Mouse (Mus musculus): Measurements from ENCODE around the gene Plin2. TPM values are rescaled to one million over a fixed set of nuclear protein-coding genes. Genes with fewer than 3 reads are reported as not detected.

Plin2 gene
- polyA plus RNA-seq (2011; ENCODE audit: insufficient read depth, insufficient read length, low replicate concordance, missing spikeins) = 28.8 and 49.0 TPM in 2 replicates

GRCm38 (mm10) chr4:86669780-86670201, at the start of gene Plin2:
Gene Plin2, minus strand, starts transcription at chr4:86670060.
- peak; percentile 73 for TF ChIP-seq POLR2A (IDR thresholded peaks at IDR 0.05; ENCODE audit: borderline replicate concordance, control insufficient read depth, low read depth, low read length)
- no peak for TF ChIP-seq CTCF (IDR thresholded peaks at IDR 0.05; ENCODE audit: control insufficient read depth, insufficient read depth, low read length)
- Histone ChIP-seq H3K4me1 (ENCODE audit: control insufficient read depth, insufficient read depth, low read length) (peaks cover 7% of the 10 kb centered on the region), H3K27ac (ENCODE audit: control insufficient read depth, insufficient read depth, low read depth, low read length, poor library complexity) (peak within 1 kb of the TSS; percentile 85), H3K4me3 (replicated peaks; ENCODE audit: control insufficient read depth, low read depth, low read length) (peak within 1 kb of the TSS; percentile 91)
- WGBS = under 1% methylated on average over 18 of the region's 18 CpGs

- no peak overlapping the region for H3K4me3 ChIP-seq (replicated peaks; ENCODE audit: control insufficient read depth, low read depth, low read length)
- H3K4me1 ChIP-seq (ENCODE audit: control insufficient read depth, insufficient read depth, low read length) = no peaks in the 10 kb centered on the region
- WGBS = 53% methylated on average over 4 of the region's 4 CpGs
- H3K27ac ChIP-seq (ENCODE audit: control insufficient read depth, insufficient read depth, low read depth, low read length, poor library complexity) = no peak overlapping the region
- TF ChIP-seq CTCF (IDR thresholded peaks at IDR 0.05; ENCODE audit: control insufficient read depth, insufficient read depth, low read length) (no peak), POLR2A (IDR thresholded peaks at IDR 0.05; ENCODE audit: borderline replicate concordance, control insufficient read depth, low read depth, low read length) (no peak)
Observed at GRCm38 (mm10) chr4:86718878-86719577, 49.2 kb upstream of the Plin2 start.

- WGBS = 62% methylated on average over 1 of the region's 1 CpGs
- TF ChIP-seq CTCF (IDR thresholded peaks at IDR 0.05; ENCODE audit: control insufficient read depth, insufficient read depth, low read length) (no peak), POLR2A (IDR thresholded peaks at IDR 0.05; ENCODE audit: borderline replicate concordance, control insufficient read depth, low read depth, low read length) (no peak)
- no peaks in the 10 kb centered on the region for H3K4me1 ChIP-seq (ENCODE audit: control insufficient read depth, insufficient read depth, low read length)
- no peak overlapping the region for H3K27ac ChIP-seq (ENCODE audit: control insufficient read depth, insufficient read depth, low read depth, low read length, poor library complexity)
- H3K4me3 ChIP-seq (replicated peaks; ENCODE audit: control insufficient read depth, low read depth, low read length) = no peak overlapping the region
Observed at GRCm38 (mm10) chr4:86717176-86717575, 47.3 kb upstream of the Plin2 start.

GRCm38 (mm10) chr4:86715341-86715740, 45.5 kb upstream of the Plin2 start:
- no peak for TF ChIP-seq POLR2A (IDR thresholded peaks at IDR 0.05; ENCODE audit: borderline replicate concordance, control insufficient read depth, low read depth, low read length)
- no peak for TF ChIP-seq CTCF (IDR thresholded peaks at IDR 0.05; ENCODE audit: control insufficient read depth, insufficient read depth, low read length)
- H3K27ac ChIP-seq (ENCODE audit: control insufficient read depth, insufficient read depth, low read depth, low read length, poor library complexity) = no peak overlapping the region
- no peak overlapping the region for H3K4me3 ChIP-seq (replicated peaks; ENCODE audit: control insufficient read depth, low read depth, low read length)
- no peaks in the 10 kb centered on the region for H3K4me1 ChIP-seq (ENCODE audit: control insufficient read depth, insufficient read depth, low read length)
- 79% methylated on average over 1 of the region's 1 CpGs for WGBS

GRCm38 (mm10) chr4:86713518-86713917, 43.7 kb upstream of the Plin2 start:
- no peak overlapping the region for H3K27ac ChIP-seq (ENCODE audit: control insufficient read depth, insufficient read depth, low read depth, low read length, poor library complexity)
- TF ChIP-seq POLR2A (IDR thresholded peaks at IDR 0.05; ENCODE audit: borderline replicate concordance, control insufficient read depth, low read depth, low read length) (no peak), CTCF (IDR thresholded peaks at IDR 0.05; ENCODE audit: control insufficient read depth, insufficient read depth, low read length) (no peak)
- no peaks in the 10 kb centered on the region; the same call in 1 of the 2 replicates for H3K4me1 ChIP-seq (ENCODE audit: control insufficient read depth, insufficient read depth, low read length)
- 77% methylated on average over 2 of the region's 2 CpGs for WGBS
- no peak overlapping the region for H3K4me3 ChIP-seq (replicated peaks; ENCODE audit: control insufficient read depth, low read depth, low read length)

GRCm38 (mm10) chr4:86712751-86713195, 42.9 kb upstream of the Plin2 start:
- Histone ChIP-seq H3K4me1 (ENCODE audit: control insufficient read depth, insufficient read depth, low read length) (no peaks in the 10 kb centered on the region; the same call in 1 of the 2 replicates), H3K27ac (ENCODE audit: control insufficient read depth, insufficient read depth, low read depth, low read length, poor library complexity) (no peak overlapping the region), H3K4me3 (replicated peaks; ENCODE audit: control insufficient read depth, low read depth, low read length) (no peak overlapping the region)
- 48% methylated on average over 12 of the region's 12 CpGs for WGBS
- no peak for TF ChIP-seq CTCF (IDR thresholded peaks at IDR 0.05; ENCODE audit: control insufficient read depth, insufficient read depth, low read length)
- no peak for TF ChIP-seq POLR2A (IDR thresholded peaks at IDR 0.05; ENCODE audit: borderline replicate concordance, control insufficient read depth, low read depth, low read length)

GRCm38 (mm10) chr4:86710666-86711215, 40.9 kb upstream of the Plin2 start:
- no peak overlapping the region for H3K4me3 ChIP-seq (replicated peaks; ENCODE audit: control insufficient read depth, low read depth, low read length)
- H3K27ac ChIP-seq (ENCODE audit: control insufficient read depth, insufficient read depth, low read depth, low read length, poor library complexity) = no peak overlapping the region; the same call in 1 of the 2 replicates
- H3K4me1 ChIP-seq (ENCODE audit: control insufficient read depth, insufficient read depth, low read length) = no peaks in the 10 kb centered on the region; the same call in 1 of the 2 replicates
- 30% methylated on average over 4 of the region's 4 CpGs for WGBS
- no peak for TF ChIP-seq POLR2A (IDR thresholded peaks at IDR 0.05; ENCODE audit: borderline replicate concordance, control insufficient read depth, low read depth, low read length)
- no peak for TF ChIP-seq CTCF (IDR thresholded peaks at IDR 0.05; ENCODE audit: control insufficient read depth, insufficient read depth, low read length)

GRCm38 (mm10) chr4:86710034-86710650, 40.3 kb upstream of the Plin2 start:
- TF ChIP-seq CTCF (IDR thresholded peaks at IDR 0.05; ENCODE audit: control insufficient read depth, insufficient read depth, low read length) (no peak), POLR2A (IDR thresholded peaks at IDR 0.05; ENCODE audit: borderline replicate concordance, control insufficient read depth, low read depth, low read length) (no peak)
- Histone ChIP-seq H3K4me1 (ENCODE audit: control insufficient read depth, insufficient read depth, low read length) (no peaks in the 10 kb centered on the region; the same call in 1 of the 2 replicates), H3K27ac (ENCODE audit: control insufficient read depth, insufficient read depth, low read depth, low read length, poor library complexity) (no peak overlapping the region), H3K4me3 (replicated peaks; ENCODE audit: control insufficient read depth, low read depth, low read length) (no peak overlapping the region)
- WGBS = 88% methylated on average over 6 of the region's 6 CpGs
